Mouse (Mus musculus): Measurements from ENCODE around the gene Derl2.
A peak's percentile ranks its signal among the peaks of the same experiment; 100 is the strongest.

Derl2 gene

GRCm38 (mm10) chr11:70980751-70981510 is 38.7 kb downstream of the Derl2 start:
- DNase-seq = no peak

- no peak for DNase-seq
These were observed 39.4 kb downstream of the Derl2 start for GRCm38 (mm10) chr11:70980232-70980631.

- no peak for DNase-seq
These were observed 42.3 kb downstream of the Derl2 start for GRCm38 (mm10) chr11:70977293-70977692.

- no peak for DNase-seq
These were observed 44.4 kb downstream of the Derl2 start for GRCm38 (mm10) chr11:70975193-70975592.

- DNase-seq = peak; percentile 20 to 39
These were observed 45.7 kb downstream of the Derl2 start for GRCm38 (mm10) chr11:70973947-70974346.

GRCm38 (mm10) chr11:70972586-70972985 is 47.1 kb downstream of the Derl2 start:
- no peak for DNase-seq

- DNase-seq = peak; percentile 21 to 37
These were observed 48.8 kb downstream of the Derl2 start for GRCm38 (mm10) chr11:70970560-70971540.

GRCm38 (mm10) chr11:70969821-70970559 is 49.7 kb downstream of the Derl2 start, which contains the start of the genes Nup88 and Rpain:
TSS of gene Nup88 (minus strand) at chr11:70969973.
TSS of gene Rpain (plus strand) at chr11:70970213.
- DNase-seq = peak; percentile 88 to 89

- DNase-seq = no peak
These were observed 50.3 kb downstream of the Derl2 start for GRCm38 (mm10) chr11:70969271-70969794.

GRCm38 (mm10) chr11:70964222-70964907 is 55.3 kb downstream of the Derl2 start:
- DNase-seq = no peak

- DNase-seq = no peak
These were observed 58.7 kb downstream of the Derl2 start for GRCm38 (mm10) chr11:70960786-70961554.

Data from B cell, adult 2 months (primary cell).